ENCODE assay signal across 8 mouse cellular contexts in genomic region chr17:46029052-46029553, GRCm38 (mm10). TPM values are rescaled to one million over a fixed set of nuclear protein-coding genes. Genes with fewer than 3 reads are reported as not detected.
DNase-seq lines count a peak whose midpoint lies in the region; ATAC-seq and TF ChIP-seq lines count a peak whose summit lies in the region.

No protein-coding gene starts in this region.

- H3K79me2 ChIP-seq in C2C12 (ENCODE audit: control insufficient read depth, insufficient read depth): peaks cover 81% of the 10 kb centered on the region

- peak overlapping the region; percentile 91 for H3K9ac ChIP-seq in forebrain, embryonic 14.5 days (ENCODE audit: low read length)
- H3K9ac ChIP-seq in liver, embryonic 11.5 days (ENCODE audit: low read depth, low read length): peak overlapping the region; percentile 96

- H3K4me3 ChIP-seq in C2C12 (ENCODE audit: insufficient read depth, poor library complexity, severe bottlenecking): peak overlapping the region; percentile 95
- H3K4me3 ChIP-seq in forebrain, embryonic 14.5 days (ENCODE audit: low read depth, low read length): peak overlapping the region; percentile 89
- H3K4me3 ChIP-seq in liver, embryonic 11.5 days (ENCODE audit: low read depth, low read length): peak overlapping the region; percentile 95

- peaks cover 29% of the 10 kb centered on the region for H3K4me1 ChIP-seq in forebrain, embryonic 14.5 days (ENCODE audit: control insufficient read depth, insufficient read depth, low read length)
- H3K4me1 ChIP-seq in liver, embryonic 11.5 days (replicated peaks; ENCODE audit: control insufficient read depth, insufficient read depth, low read length): peaks cover 54% of the 10 kb centered on the region

- H3K27me3 ChIP-seq in C2C12 (ENCODE audit: control insufficient read depth, insufficient read depth, insufficient read length): no peaks in the 10 kb centered on the region
- H3K27me3 ChIP-seq in forebrain, embryonic 14.5 days (replicated peaks; ENCODE audit: control insufficient read depth, insufficient read depth, low read length): no peaks in the 10 kb centered on the region
- no peaks in the 10 kb centered on the region for H3K27me3 ChIP-seq in liver, embryonic 11.5 days (replicated peaks; ENCODE audit: control insufficient read depth, insufficient read depth, low read length)

- TF ChIP-seq CTCF in C2C12 (IDR thresholded peaks at IDR 0.05; ENCODE audit: control insufficient read depth, insufficient read depth, insufficient read length): no peak

- no peak overlapping the region for H3K27ac ChIP-seq in forebrain, embryonic 14.5 days (ENCODE audit: low read depth, low read length)
- H3K27ac ChIP-seq in liver, embryonic 11.5 days (ENCODE audit: low read depth, low read length): peak overlapping the region; percentile 96

- H3K4me2 ChIP-seq in forebrain, embryonic 14.5 days (ENCODE audit: low read length): peak overlapping the region; percentile 90
- H3K4me2 ChIP-seq in liver, embryonic 11.5 days: peak overlapping the region; percentile 97

- peaks cover 41% of the 10 kb centered on the region for H3K36me3 ChIP-seq in C2C12 (ENCODE audit: control insufficient read depth, insufficient read depth)
- peaks cover 19% of the 10 kb centered on the region for H3K36me3 ChIP-seq in forebrain, embryonic 14.5 days (ENCODE audit: control insufficient read depth, insufficient read depth, low read length)
- H3K36me3 ChIP-seq in liver, embryonic 11.5 days (ENCODE audit: control insufficient read depth, insufficient read depth, low read length): peaks cover 10% of the 10 kb centered on the region

- WGBS in forebrain, embryonic 14.5 days: 68% methylated on average over 2 of the region's 2 CpGs
- WGBS in liver, embryonic 11.5 days: 56% methylated on average over 2 of the region's 2 CpGs

- H3K9me3 ChIP-seq in forebrain, embryonic 14.5 days (replicated peaks; ENCODE audit: control insufficient read depth, low read length): no peaks in the 10 kb centered on the region
- no peaks in the 10 kb centered on the region for H3K9me3 ChIP-seq in liver, embryonic 11.5 days (ENCODE audit: control insufficient read depth, low read length)

- peak overlapping the region; percentile 74 for H3ac ChIP-seq in C2C12 (ENCODE audit: control insufficient read depth, insufficient read length, low read depth)

- ATAC-seq in cerebellum, adult (ENCODE audit: insufficient number of reproducible peaks, low FRiP score, low TSS enrichment): no peak
- ATAC-seq in forebrain, embryonic 14.5 days: no peak
- ATAC-seq in liver, embryonic 11.5 days (replicated peaks; ENCODE audit: low FRiP score): no peak

- peak; percentile 28 for DNase-seq in cerebellum, adult 8-10 months
- DNase-seq in forebrain, embryonic 14.5 days (ENCODE audit: low spot score): no peak
- DNase-seq in liver, embryonic 11.5 days (ENCODE audit: low spot score): no peak
- DNase-seq in frontal cortex, adult 2 months (ENCODE audit: extremely low spot score in 1 of 2, low spot score in 1 of 2): no peak
- no peak for DNase-seq in gastrocnemius, postnatal 25 days
- DNase-seq in urinary bladder, postnatal 4 days (ENCODE audit: low spot score in 2 of 2): no peak

- peaks cover 75% of the 10 kb centered on the region for H3K79me3 ChIP-seq in C2C12 (ENCODE audit: low read depth)

TF ChIP-seq in C2C12, 6 proteins besides CTCF, POLR2A, EP300 and RAD21:
- no peak for TF ChIP-seq MAX (IDR thresholded peaks at IDR 0.05)
- no peak for TF ChIP-seq CEBPB (IDR thresholded peaks at IDR 0.05; ENCODE audit: low read depth)
- no peak for TF ChIP-seq MYOG (IDR thresholded peaks at IDR 0.05; ENCODE audit: control insufficient read depth, extremely low read depth, insufficient read length)
- no peak for TF ChIP-seq MYOD1 (IDR thresholded peaks at IDR 0.05; ENCODE audit: control insufficient read depth, insufficient read length, low read depth)
- no peak for TF ChIP-seq FOSL1 (IDR thresholded peaks at IDR 0.05; ENCODE audit: insufficient read depth, low read length, poor library complexity, severe bottlenecking)
- TF ChIP-seq USF1 (IDR thresholded peaks at IDR 0.05; ENCODE audit: low read depth): no peak

RNA-seq across cellular contexts. Expression of gene Vegfa, which starts 3.1 kb away (rescaled TPM):
- polyA plus RNA-seq in C2C12 (2012; fragmentation: generic; extraction: Trizol): 52.5 TPM
- 2.3 and 2.6 TPM in 2 replicates for polyA plus RNA-seq in forebrain, embryonic 14.5 days (2014; fragmentation: Nextera tagmentation; extraction: Ambion mirVana)
- 3.4 and 4.6 TPM in 2 replicates for polyA plus RNA-seq in liver, embryonic 11.5 days (2014; fragmentation: Nextera tagmentation; extraction: Ambion mirVana)
- polyA plus RNA-seq in frontal cortex, adult 2 months (2012; rRNA removed): 145 and 168 TPM in 2 replicates
- 100 to 1,000 TPM; 135 to 170 TPM for total RNA-seq in gastrocnemius, postnatal 25 days (2021)
